Mouse (Mus musculus) E14TG2a.4 (cell line): ENCODE results near the gene Gstcd.

Source experiments
- CTCF ChIP-seq: conservative IDR thresholded peaks from 2 replicates; pipeline ENCODE4 v1.5.1; 2014; ENCODE audit warnings: low read length
- NANOG ChIP-seq: IDR thresholded peaks from 2 replicates; pipeline ENCODE4 v1.6.1; 2014; ENCODE audit warnings: borderline replicate concordance, low read length, mixed read lengths

GRCm38 (mm10) chr3:133082736-133083135, 9.1 kb downstream of the Gstcd start:
- TF ChIP-seq CTCF (no peak), NANOG (no peak)
